Mouse (Mus musculus) spleen, adult 2 months (tissue): ENCODE data around the gene Gemin6.

Experiments used
- CTCF ChIP-seq: fragments of 200-500 bp; IDR thresholded peaks from 2 replicates; pipeline ENCODE4 v1.5.1; 2011; ENCODE audit warnings: mild to moderate bottlenecking, inconsistent platforms; ENCODE audit not compliant: insufficient read depth, insufficient read length, insufficient replicate concordance; ENCODE audit errors: extremely low read depth
- POLR2A ChIP-seq: fragments of 200-500 bp; IDR thresholded peaks from 2 replicates; pipeline ENCODE4 v1.6.1; 2011; ENCODE audit warnings: low read depth, low read length, inconsistent platforms

DNA sequence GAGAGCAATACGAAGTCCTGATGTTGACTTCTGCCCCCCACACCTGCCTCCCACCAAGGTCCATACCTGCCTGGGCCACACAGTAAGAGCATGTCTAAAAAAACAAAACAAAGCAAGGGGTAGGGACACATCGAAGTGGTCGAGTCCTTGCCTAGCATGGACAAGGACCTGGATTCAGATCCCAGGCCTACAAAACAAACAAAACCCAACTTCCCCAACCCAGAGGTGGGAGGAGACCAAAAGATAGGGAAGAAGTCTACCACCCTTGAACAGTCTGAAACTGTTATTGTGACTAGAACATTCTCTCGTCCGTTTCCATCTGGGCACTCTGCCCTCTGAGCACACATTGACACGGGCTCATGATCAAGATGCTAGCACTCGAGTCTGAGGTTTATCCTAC is 10.1 kb downstream of the Gemin6 start:
- TF ChIP-seq CTCF (no peak), POLR2A (no peak)
